Mouse (Mus musculus) right cerebral cortex, postnatal 14 days (tissue): ENCODE results near the gene Dcpp1.
A peak's percentile ranks its signal among the peaks of the same experiment; 100 is the strongest.
"Not testable (repeated sequence)": the region's sequence is repeated elsewhere in the genome, so short reads cannot be mapped to it uniquely, and the experiment has no call there.

Experiments
- DNase-seq: peaks from one replicate; pipeline ENCODE4 v3.0.0; 2022

Gene Dcpp1

GRCm38 (mm10) chr17:23880576-23880975 is at the start of gene Dcpp1, which contains the start of gene Dcpp2:
Gene Dcpp1 (plus strand): TSS chr17:23880876.
Gene Dcpp2 (plus strand): TSS chr17:23880880.
- not testable (repeated sequence) for DNase-seq

GRCm38 (mm10) chr17:23831201-23831600 is 49.5 kb upstream of the Dcpp1 start:
- DNase-seq, result no peak

DNA sequence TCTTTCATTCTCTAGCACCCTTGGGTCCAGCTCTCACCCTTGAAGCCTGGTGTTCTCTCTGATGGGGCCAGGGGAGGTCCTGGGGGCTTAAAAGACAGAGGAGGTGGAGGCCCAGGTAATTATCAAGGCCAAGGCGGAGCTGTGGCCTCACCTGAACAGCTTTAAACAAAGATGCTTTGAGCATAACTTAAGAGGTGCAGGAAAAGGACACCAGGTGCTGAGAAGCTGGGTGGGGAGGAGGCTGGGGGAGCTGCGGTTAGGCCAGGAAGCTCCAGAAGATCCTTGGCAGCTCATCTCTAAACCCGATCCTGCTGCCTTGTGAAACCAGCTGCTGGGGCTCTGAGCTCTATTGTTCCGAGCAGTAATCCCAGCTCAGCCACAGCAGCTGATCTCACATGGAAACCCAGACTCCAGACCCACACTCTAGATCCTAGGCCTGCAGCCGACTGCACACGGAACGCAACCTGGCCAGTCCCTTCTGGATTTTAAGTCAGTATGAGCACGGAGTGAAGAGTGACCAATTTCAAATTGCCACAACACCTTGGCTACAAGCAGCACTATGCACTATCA is 44.6 kb upstream of the Dcpp1 start, which contains the start of gene Prss33:
Prss33 (minus strand) TSS at position 51 of the 570 bp plus-strand sequence.
- no peak for DNase-seq

GRCm38 (mm10) chr17:23841145-23841544 is 39.5 kb upstream of the Dcpp1 start:
- DNase-seq, result peak; percentile 73

DNA sequence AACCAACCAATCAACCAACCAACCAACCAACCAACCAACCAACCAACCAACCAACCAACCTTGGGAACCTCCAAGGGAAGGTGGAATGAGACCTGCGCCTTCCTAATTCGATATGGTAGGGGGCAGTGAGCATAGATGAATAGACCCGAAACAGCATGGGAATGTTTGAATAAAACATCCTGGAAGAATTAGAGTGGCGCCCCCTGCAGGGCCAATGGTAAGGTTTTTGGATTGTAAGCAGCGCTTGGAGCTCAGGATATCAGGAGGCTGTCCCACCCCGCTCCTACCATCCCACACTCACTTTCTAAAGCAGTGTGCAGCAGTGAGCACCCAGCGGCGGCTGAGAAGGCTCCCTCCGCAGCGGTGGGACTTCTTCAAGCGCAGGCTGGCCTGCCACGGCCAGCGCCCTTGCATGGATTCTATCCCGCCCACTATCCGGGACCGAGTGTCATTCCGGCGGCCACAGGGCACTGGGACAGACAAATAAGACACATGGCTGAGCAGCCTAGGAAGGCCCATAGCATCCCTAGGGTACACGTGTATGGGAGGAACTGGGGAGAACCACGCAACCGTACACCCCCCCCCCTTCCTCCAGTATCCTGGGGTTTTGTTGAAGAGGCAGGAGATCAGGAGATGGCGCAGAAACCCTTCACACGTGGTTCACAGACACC is 37.4 kb upstream of the Dcpp1 start:
- no peak for DNase-seq

- peak; percentile 53 for DNase-seq
Observed at GRCm38 (mm10) chr17:23843812-23844273, 36.8 kb upstream of the Dcpp1 start, which contains the start of the genes Prss32 and Prss41. Gene Prss32 (plus strand): TSS chr17:23843855. Gene Prss41 (minus strand): TSS chr17:23844172.

GRCm38 (mm10) chr17:23850028-23850427 is 30.6 kb upstream of the Dcpp1 start:
- no peak for DNase-seq

DNA sequence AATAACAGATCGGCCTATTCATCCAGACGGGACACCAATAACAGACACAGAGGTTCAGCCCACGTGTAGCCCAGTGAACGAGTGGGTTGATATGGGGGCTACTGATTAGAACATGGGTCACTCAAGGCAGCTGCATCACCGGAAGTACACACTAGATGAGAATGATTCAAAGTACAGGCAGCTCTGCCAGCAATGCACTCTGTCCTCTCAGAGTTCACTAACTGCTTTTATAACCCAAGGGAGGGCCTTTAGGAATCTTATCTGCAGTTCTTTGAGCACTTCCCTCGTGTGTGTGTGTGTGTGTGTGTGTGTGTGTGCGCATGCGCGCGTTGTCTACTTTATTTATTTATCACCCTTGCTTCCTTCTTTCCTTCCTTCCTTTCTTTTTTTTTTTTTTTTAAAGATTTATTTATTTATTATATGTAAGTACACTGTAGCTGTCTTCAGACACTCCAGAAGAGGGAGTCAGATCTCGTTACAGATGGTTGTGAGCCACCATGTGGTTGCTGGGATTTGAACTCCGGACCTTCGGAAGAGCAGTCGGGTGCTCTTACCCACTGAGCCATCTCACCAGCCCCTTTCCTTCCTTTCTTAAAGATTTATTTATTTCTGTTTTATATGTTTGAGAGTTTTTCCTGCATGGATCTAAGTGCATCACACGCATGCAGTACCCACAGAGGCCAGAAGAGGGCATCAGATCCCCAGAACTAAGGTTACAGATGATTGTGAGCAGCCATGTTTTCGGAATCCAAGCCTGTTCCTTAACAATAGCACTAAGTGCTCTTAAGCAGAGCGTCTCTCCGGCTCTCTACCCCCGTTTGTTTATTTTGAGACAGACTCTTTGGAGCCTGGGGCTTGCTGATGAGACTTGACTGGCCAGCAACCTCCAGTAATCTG is 29.6 kb upstream of the Dcpp1 start:
- peak; percentile 73 for DNase-seq

- peak; percentile 51 for DNase-seq
Observed at GRCm38 (mm10) chr17:23853292-23853691, 27.4 kb upstream of the Dcpp1 start.

- DNase-seq, result no peak
Observed at GRCm38 (mm10) chr17:23854229-23854765, 26.4 kb upstream of the Dcpp1 start.

DNA sequence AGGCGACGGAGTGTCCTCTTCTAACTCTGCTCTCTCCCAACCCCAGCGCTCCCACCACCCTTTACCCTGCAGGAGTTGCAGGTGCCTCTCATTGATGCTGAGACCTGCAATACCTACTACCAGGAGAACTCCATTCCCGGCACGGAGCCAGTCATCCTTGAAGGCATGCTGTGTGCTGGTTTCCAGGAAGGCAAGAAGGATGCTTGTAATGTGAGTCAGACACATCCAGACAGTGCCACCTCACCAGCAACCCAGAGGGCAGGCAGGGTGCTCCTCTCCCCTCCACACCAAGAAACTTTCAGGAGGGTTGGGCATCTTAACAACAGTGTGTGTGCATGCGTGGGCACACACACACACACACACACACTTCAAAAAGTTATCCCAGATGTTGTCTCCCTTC is 23.5 kb upstream of the Dcpp1 start:
- DNase-seq, result no peak

- no peak for DNase-seq
Observed at GRCm38 (mm10) chr17:23857913-23858312, 22.8 kb upstream of the Dcpp1 start.

GRCm38 (mm10) chr17:23862926-23863325 is 17.8 kb upstream of the Dcpp1 start:
- DNase-seq, result no peak

DNA sequence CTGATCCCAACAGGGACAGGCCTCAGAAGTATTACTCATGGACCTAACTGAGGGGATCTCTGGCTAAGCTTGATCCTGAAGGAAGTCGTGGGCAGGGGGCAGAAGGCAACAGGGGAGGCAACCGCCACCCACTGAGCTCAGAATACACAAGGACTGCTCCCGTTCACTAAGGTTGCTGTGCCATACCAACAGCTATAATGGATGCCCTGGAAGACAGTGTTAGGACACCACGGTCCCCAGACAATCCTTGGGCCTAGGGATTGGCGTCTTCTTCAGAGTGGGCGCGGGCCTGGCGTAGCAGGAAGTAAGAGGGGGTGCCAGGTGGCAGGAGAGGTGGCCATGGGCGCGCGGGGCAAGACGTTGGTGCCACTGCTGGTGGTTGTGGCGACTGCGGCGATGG is 12.9 kb upstream of the Dcpp1 start, which contains the start of gene Prss21:
Prss21 (plus strand) TSS at position 301 of the 400 bp plus-strand sequence.
- no peak for DNase-seq

GRCm38 (mm10) chr17:23868513-23868912 is 12.2 kb upstream of the Dcpp1 start:
- no peak for DNase-seq

- peak; percentile 18 for DNase-seq
Observed at GRCm38 (mm10) chr17:23873884-23874856, 6.5 kb upstream of the Dcpp1 start.

- DNase-seq, result no peak
Observed at GRCm38 (mm10) chr17:23876741-23877140, 3.9 kb upstream of the Dcpp1 start.

DNA sequence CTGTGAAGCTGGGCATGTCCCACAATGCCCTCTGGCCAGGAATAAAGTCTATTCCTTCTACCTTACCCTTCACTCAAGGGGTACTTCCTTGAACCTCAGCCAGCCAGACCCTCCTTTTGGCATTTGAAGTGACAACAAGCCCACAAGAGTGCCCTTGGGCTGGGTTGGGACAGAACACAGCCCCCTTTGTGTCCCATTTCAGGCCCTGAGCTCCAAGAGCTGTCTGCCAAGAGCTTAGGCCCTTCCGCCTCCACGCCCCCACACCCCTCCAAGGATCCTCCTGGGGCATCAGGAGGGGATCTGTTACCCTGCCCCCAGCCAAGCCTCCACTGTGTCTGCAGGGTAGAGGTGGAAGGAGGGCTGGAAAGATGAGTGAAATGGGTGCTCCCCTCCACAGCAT is 3.5 kb upstream of the Dcpp1 start:
- no peak for DNase-seq

- DNase-seq, result not testable (repeated sequence)
Observed at GRCm38 (mm10) chr17:23917158-23917557, 36.5 kb downstream of the Dcpp1 start, which contains the start of gene Dcpp3. Gene Dcpp3 (plus strand): TSS chr17:23917458.

DNA sequence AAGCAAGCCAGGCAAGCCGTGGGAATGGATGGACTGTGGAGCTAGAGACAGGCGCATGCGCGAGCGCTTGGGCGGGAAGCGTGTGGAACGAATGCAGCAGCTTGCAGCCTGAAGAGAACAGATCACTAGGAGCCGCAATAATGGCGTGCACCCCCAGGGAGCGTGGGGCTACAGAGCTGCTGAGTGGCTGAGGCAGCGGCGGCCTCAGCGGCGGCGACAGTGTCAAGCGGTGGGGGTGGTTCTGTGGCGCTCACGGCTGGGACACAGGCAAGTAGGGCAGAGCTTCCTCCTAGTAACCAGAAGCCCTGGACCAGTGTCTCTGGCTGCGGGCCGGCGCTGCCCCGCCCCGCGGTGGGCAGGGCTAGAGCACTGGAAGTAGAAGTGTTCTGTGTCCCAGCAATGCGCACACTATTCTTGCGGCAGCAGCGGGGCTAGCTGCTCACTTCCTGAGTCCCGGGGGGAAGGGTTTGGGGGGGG is 43.9 kb downstream of the Dcpp1 start:
- DNase-seq, result peak; percentile 84

- peak; percentile 62 for DNase-seq
Observed at GRCm38 (mm10) chr17:23925090-23925493, 44.4 kb downstream of the Dcpp1 start.
